Mouse (Mus musculus) G1E (cell line): ENCODE measurements around the gene Xrcc3.

Experiments
- CTCF ChIP-seq: IDR thresholded peaks from 2 replicates; pipeline ENCODE4 v1.5.1; 2012; ENCODE audit warnings: low read depth, low read length, inconsistent platforms, mixed read lengths
- GATA1 ChIP-seq: IDR thresholded peaks from 2 replicates; pipeline ENCODE4 v1.6.1; 2012; ENCODE audit warnings: borderline replicate concordance, low read length, inconsistent platforms, mixed read lengths
- TAL1 ChIP-seq: conservative IDR thresholded peaks from 2 replicates; pipeline ENCODE4 v1.6.1; 2012; ENCODE audit warnings: low read depth, low read length, inconsistent platforms, mixed read lengths

DNA sequence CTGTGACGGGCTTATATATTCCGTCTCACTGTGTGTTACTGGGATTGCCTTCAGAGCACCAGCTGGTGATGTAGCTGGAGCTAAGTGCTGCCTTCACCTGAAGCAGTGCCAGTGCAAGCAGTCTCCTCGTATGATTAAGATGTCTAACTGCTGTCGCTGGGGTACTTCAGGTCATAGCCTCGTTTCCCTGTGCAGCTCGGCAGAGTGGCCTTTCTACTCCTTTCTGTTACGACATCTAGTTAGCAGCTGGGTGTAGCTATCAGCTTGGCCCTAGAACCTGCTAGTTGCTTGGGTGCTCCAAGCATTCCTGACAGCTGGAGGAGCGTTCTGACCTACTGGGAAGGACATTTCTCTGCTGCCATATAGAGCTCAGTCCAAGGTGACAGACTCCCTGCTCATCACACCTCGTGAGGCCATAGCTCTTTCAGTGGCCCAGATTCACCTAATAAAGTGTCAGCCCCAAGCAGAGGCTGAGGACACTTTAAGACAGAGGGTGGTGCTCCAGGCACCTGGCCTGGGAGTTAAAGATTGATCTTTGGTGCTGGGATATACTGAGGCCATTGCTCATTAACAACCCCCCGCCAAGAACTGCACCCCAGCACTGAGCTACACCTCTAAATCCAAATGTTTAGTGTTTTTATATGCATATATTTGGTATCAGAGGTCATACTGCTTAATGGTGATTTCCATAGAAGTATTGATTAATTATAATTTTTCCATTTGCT is 13.1 kb downstream of the Xrcc3 start:
- TF ChIP-seq CTCF (no peak), TAL1 (no peak), GATA1 (no peak)
